Mouse (Mus musculus) hindbrain, embryonic 14.5 days (tissue): ENCODE data around the gene Pdhx. TPM values are rescaled to one million over a fixed set of nuclear protein-coding genes. Genes with fewer than 3 reads are reported as not detected.

ENCODE experiments used
- ATAC-seq: fragments of 200-750 bp; cut with Nextera tagmentation; 2 replicates; pipeline ENCODE4 v1.8.0; 2017; ENCODE audit warnings: moderate number of reproducible peaks, mild to moderate bottlenecking, moderate TSS enrichment, moderate library complexity; ENCODE audit not compliant: low FRiP score
- DNase-seq: peaks from one replicate; pipeline ENCODE4 v3.0.0-alpha.2; 2015; ENCODE audit warnings: low spot score
- H3K27ac ChIP-seq: fragments of 300-500 bp; sonication (generic); 2 replicates; pipeline ENCODE4 v1.5.1; 2014; ENCODE audit warnings: mild to moderate bottlenecking, moderate library complexity
- H3K27me3 ChIP-seq: fragments of 300-500 bp; sonication (generic); 2 replicates; pipeline ENCODE4 v1.6.1; 2014; ENCODE audit warnings: mild to moderate bottlenecking, low read length, mixed read lengths; ENCODE audit not compliant: control insufficient read depth, insufficient read depth
- H3K36me3 ChIP-seq: fragments of 300-500 bp; sonication (generic); replicated peaks from 2 replicates; pipeline ENCODE4 v1.6.1; 2014; ENCODE audit not compliant: control insufficient read depth, insufficient read depth
- H3K4me1 ChIP-seq: fragments of 300-500 bp; sonication (generic); replicated peaks from 2 replicates; pipeline ENCODE4 v1.6.1; 2014; ENCODE audit warnings: antibody characterized with exemption, low read length, mixed read lengths; ENCODE audit not compliant: control insufficient read depth, insufficient read depth
- H3K4me2 ChIP-seq: fragments of 300-500 bp; sonication (generic); replicated peaks from 2 replicates; pipeline ENCODE4 v1.6.1; 2014; ENCODE audit warnings: mild to moderate bottlenecking, moderate library complexity
- H3K4me3 ChIP-seq: fragments of 300-500 bp; sonication (generic); replicated peaks from 2 replicates; pipeline ENCODE4 v1.5.1; 2014; ENCODE audit warnings: mild to moderate bottlenecking, low read length
- H3K9ac ChIP-seq: fragments of 300-500 bp; sonication (generic); 2 replicates; pipeline ENCODE4 v1.6.1; 2014
- H3K9me3 ChIP-seq: fragments of 300-500 bp; sonication (generic); 2 replicates; pipeline ENCODE4 v1.6.1; 2016; ENCODE audit warnings: low read length; ENCODE audit not compliant: control insufficient read depth
- WGBS: fragments of 180-500 bp; shearing (Covaris S2); extraction: QIAGEN DNeasy Blood & Tissue Kit; methylation state at CpG from one replicate; pipeline ENCODE4 v1.1.7; 2014; 5-methylcytosine and 5-hydroxymethylcytosine counted together
- polyA plus RNA-seq: library from polyadenylated mRNA; unstranded; fragments of >200 nt; fragmentation: Nextera tagmentation; extraction: Ambion mirVana; gene quantifications from 2 replicates; pipeline ENCODE4 v1.2.1, GENCODE M21; 2014

Gene Pdhx
- polyA plus RNA-seq, 1 experiment from 2014 or later = 62.8 TPM

- H3K4me3 ChIP-seq = no peak overlapping the region
- peaks cover 25% of the 10 kb centered on the region; the same call in 1 of the 2 replicates for H3K36me3 ChIP-seq
- ATAC-seq (no peak), DNase-seq (no peak)
- 97% methylated on average over 4 of the region's 4 CpGs for WGBS
- H3K9ac ChIP-seq = no peak overlapping the region
- H3K4me2 ChIP-seq = no peak overlapping the region
- H3K4me1 ChIP-seq = no peaks in the 10 kb centered on the region
- H3K27ac ChIP-seq = no peak overlapping the region
- no peaks in the 10 kb centered on the region for H3K27me3 ChIP-seq
- H3K9me3 ChIP-seq = no peaks in the 10 kb centered on the region
Measured at GRCm38 (mm10) chr2:103088099-103088498, 14.8 kb upstream of the Pdhx start.

- H3K36me3 ChIP-seq = peaks cover 13% of the 10 kb centered on the region; the same call in 1 of the 2 replicates
- no peak overlapping the region for H3K4me2 ChIP-seq
- no peak overlapping the region for H3K4me3 ChIP-seq
- no peak overlapping the region for H3K9ac ChIP-seq
- no peak overlapping the region for H3K27ac ChIP-seq
- no peaks in the 10 kb centered on the region for H3K27me3 ChIP-seq
- no peaks in the 10 kb centered on the region for H3K4me1 ChIP-seq
- ATAC-seq (no peak), DNase-seq (peak; percentile 85)
- WGBS = 10% methylated on average over 1 of the region's 1 CpGs
- H3K9me3 ChIP-seq = no peaks in the 10 kb centered on the region
Measured at GRCm38 (mm10) chr2:103086432-103086831, 13.1 kb upstream of the Pdhx start.

GRCm38 (mm10) chr2:103085633-103086032, 12.3 kb upstream of the Pdhx start:
- DNase-seq = no peak
- Histone ChIP-seq H3K27ac (no peak overlapping the region), H3K4me2 (no peak overlapping the region), H3K36me3 (peaks cover 13% of the 10 kb centered on the region; the same call in 1 of the 2 replicates), H3K4me3 (no peak overlapping the region), H3K27me3 (no peaks in the 10 kb centered on the region), H3K9me3 (no peaks in the 10 kb centered on the region), H3K4me1 (no peaks in the 10 kb centered on the region), H3K9ac (no peak overlapping the region)
- 0 out of 2 replicates have a peak, but pooled peaks have one; percentile 37 for ATAC-seq
- WGBS = 57% methylated on average over 10 of the region's 10 CpGs

GRCm38 (mm10) chr2:103084451-103084850, 11.1 kb upstream of the Pdhx start:
- DNase-seq (peak; percentile 74), ATAC-seq (no peak)
- H3K27ac ChIP-seq = no peak overlapping the region
- no peaks in the 10 kb centered on the region for H3K27me3 ChIP-seq
- no peaks in the 10 kb centered on the region for H3K9me3 ChIP-seq
- H3K9ac ChIP-seq = no peak overlapping the region
- 60% methylated on average over 5 of the region's 5 CpGs for WGBS
- no peak overlapping the region for H3K4me2 ChIP-seq
- no peak overlapping the region for H3K4me3 ChIP-seq
- H3K4me1 ChIP-seq = no peaks in the 10 kb centered on the region
- peaks cover 11% of the 10 kb centered on the region; the same call in 1 of the 2 replicates for H3K36me3 ChIP-seq

GRCm38 (mm10) chr2:103082853-103083252, 9.5 kb upstream of the Pdhx start:
- DNase-seq (no peak), ATAC-seq (no peak)
- no peak overlapping the region for H3K9ac ChIP-seq
- whole genome bisulfite sequencing = 83% methylated on average over 7 of the region's 7 CpGs
- H3K27ac ChIP-seq = no peak overlapping the region
- H3K27me3 ChIP-seq = no peaks in the 10 kb centered on the region
- H3K4me1 ChIP-seq = no peaks in the 10 kb centered on the region
- no peaks in the 10 kb centered on the region for H3K9me3 ChIP-seq
- H3K4me2 ChIP-seq = no peak overlapping the region
- no peak overlapping the region for H3K4me3 ChIP-seq
- no peaks in the 10 kb centered on the region for H3K36me3 ChIP-seq

GRCm38 (mm10) chr2:103081706-103082105, 8.4 kb upstream of the Pdhx start:
- no peak overlapping the region for H3K27ac ChIP-seq
- H3K9me3 ChIP-seq = no peaks in the 10 kb centered on the region
- H3K4me2 ChIP-seq = no peak overlapping the region
- no peaks in the 10 kb centered on the region for H3K27me3 ChIP-seq
- 87% methylated on average over 5 of the region's 5 CpGs for WGBS
- DNase-seq (no peak), ATAC-seq (no peak)
- no peaks in the 10 kb centered on the region for H3K36me3 ChIP-seq
- H3K4me1 ChIP-seq = no peaks in the 10 kb centered on the region
- no peak overlapping the region for H3K4me3 ChIP-seq
- no peak overlapping the region for H3K9ac ChIP-seq

- DNase-seq (no peak), ATAC-seq (no peak)
- WGBS = 70% methylated on average over 6 of the region's 6 CpGs
- Histone ChIP-seq H3K36me3 (no peaks in the 10 kb centered on the region), H3K9ac (no peak overlapping the region), H3K4me3 (no peak overlapping the region), H3K27me3 (no peaks in the 10 kb centered on the region), H3K27ac (no peak overlapping the region), H3K4me1 (no peaks in the 10 kb centered on the region), H3K9me3 (no peaks in the 10 kb centered on the region), H3K4me2 (no peak overlapping the region)
Measured at GRCm38 (mm10) chr2:103081117-103081516, 7.8 kb upstream of the Pdhx start.

- H3K27me3 ChIP-seq = no peaks in the 10 kb centered on the region
- no peak overlapping the region for H3K27ac ChIP-seq
- peaks cover 25% of the 10 kb centered on the region for H3K4me1 ChIP-seq
- 90% methylated on average over 3 of the region's 3 CpGs for WGBS
- no peaks in the 10 kb centered on the region; the same call in 1 of the 2 replicates for H3K36me3 ChIP-seq
- DNase-seq (no peak), ATAC-seq (no peak)
- H3K9me3 ChIP-seq = no peaks in the 10 kb centered on the region
- H3K9ac ChIP-seq = no peak overlapping the region
- H3K4me3 ChIP-seq = no peak overlapping the region
- no peak overlapping the region for H3K4me2 ChIP-seq
Measured at GRCm38 (mm10) chr2:103070586-103070985, 2.7 kb downstream of the Pdhx start.

GRCm38 (mm10) chr2:103069752-103070405, 3.4 kb downstream of the Pdhx start:
- Histone ChIP-seq H3K9ac (no peak overlapping the region), H3K9me3 (no peaks in the 10 kb centered on the region), H3K27ac (no peak overlapping the region), H3K27me3 (no peaks in the 10 kb centered on the region), H3K36me3 (no peaks in the 10 kb centered on the region; the same call in 1 of the 2 replicates), H3K4me2 (no peak overlapping the region), H3K4me3 (no peak overlapping the region), H3K4me1 (peaks cover 23% of the 10 kb centered on the region)
- no peak for DNase-seq
- no peak for ATAC-seq
- 95% methylated on average over 5 of the region's 5 CpGs for WGBS
